8 mouse cellular contexts compared by ENCODE assay signal in genomic region chr6:113166661-113167251, GRCm38 (mm10). TPM values are rescaled to one million over a fixed set of nuclear protein-coding genes. Genes with fewer than 3 reads are reported as not detected.
DNase-seq lines count a peak whose midpoint lies in the region; ATAC-seq and TF ChIP-seq lines count a peak whose summit lies in the region.

No protein-coding gene starts in this region.

- no peaks in the 10 kb centered on the region for H3K9me3 ChIP-seq in forebrain, postnatal 0 days (ENCODE audit: low read length)

- peaks cover 15% of the 10 kb centered on the region for H3K36me3 ChIP-seq in forebrain, postnatal 0 days (ENCODE audit: insufficient read depth)
- no peaks in the 10 kb centered on the region for H3K36me3 ChIP-seq in thymus, adult 2 months (ENCODE audit: control insufficient read depth, insufficient read depth, low read length)

- H3K4me3 ChIP-seq in forebrain, postnatal 0 days (ENCODE audit: low read depth, low read length) = no peak overlapping the region
- H3K4me3 ChIP-seq in thymus, adult 2 months (ENCODE audit: control insufficient read depth, insufficient read depth, low read length) = no peak overlapping the region

- WGBS in forebrain, postnatal 0 days = 52% methylated on average over 17 of the region's 17 CpGs
- WGBS in thymus, adult 2 months = 43% methylated on average over 17 of the region's 17 CpGs

- no peak overlapping the region for H3K9ac ChIP-seq in forebrain, postnatal 0 days

- DNase-seq in ES-CJ7 (ENCODE audit: low read depth, low spot score) = peak; percentile 29
- peak; percentile 92 for DNase-seq in adrenal gland, adult 2 months
- DNase-seq in forebrain, postnatal 0 days = peak; percentile 52
- peak; percentile 77 for DNase-seq in heart, postnatal 10 days
- DNase-seq in layer of hippocampus, adult 8-10 months (ENCODE audit: low spot score in 2 of 2) = peak; percentile 53 to 57
- DNase-seq in lung, postnatal 36 days = peak; percentile 92
- peak; percentile 61 for DNase-seq in testis, postnatal 10 days (ENCODE audit: low spot score)
- DNase-seq in thymus, adult 2 months = no peak

- ATAC-seq in forebrain, postnatal 0 days = peak; percentile 69

- H3K27me3 ChIP-seq in forebrain, postnatal 0 days (ENCODE audit: insufficient read depth, low read length) = no peaks in the 10 kb centered on the region
- no peaks in the 10 kb centered on the region for H3K27me3 ChIP-seq in thymus, adult 2 months (ENCODE audit: control insufficient read depth, insufficient read depth, low read length)

- TF ChIP-seq CTCF in forebrain, postnatal 0 days (IDR thresholded peaks at IDR 0.05; ENCODE audit: low read depth) = no peak
- no peak for TF ChIP-seq CTCF in thymus, adult 2 months (IDR thresholded peaks at IDR 0.05; ENCODE audit: borderline replicate concordance, control insufficient read depth, extremely low read depth, insufficient read depth, low read length, poor library complexity)

- H3K4me2 ChIP-seq in forebrain, postnatal 0 days (ENCODE audit: low read depth) = no peak overlapping the region

- no peak overlapping the region for H3K27ac ChIP-seq in forebrain, postnatal 0 days (ENCODE audit: low read depth, low read length)
- no peak overlapping the region for H3K27ac ChIP-seq in thymus, adult 2 months (ENCODE audit: control insufficient read depth, insufficient read depth, low read length)

- intact Hi-C loops in heart, postnatal 10 days (cut with DNase I) = no loop called here

- H3K4me1 ChIP-seq in forebrain, postnatal 0 days (ENCODE audit: insufficient read depth) = no peaks in the 10 kb centered on the region
- no peaks in the 10 kb centered on the region for H3K4me1 ChIP-seq in thymus, adult 2 months (replicated peaks; ENCODE audit: control insufficient read depth, insufficient read depth, low read length)

- no peak for TF ChIP-seq POLR2A in thymus, adult 2 months (IDR thresholded peaks at IDR 0.05; ENCODE audit: control insufficient read depth, extremely low read depth, insufficient read depth, low read length, poor library complexity)

RNA-seq across cellular contexts. Expression of gene Lhfpl4, which starts 28.4 kb away (rescaled TPM):
- total RNA-seq in adrenal gland, adult 2 months (2021) = 1 to 10 TPM; 2.3 to 5.4 TPM
- 3.8 and 5.5 TPM in 2 replicates for polyA plus RNA-seq in adrenal gland, adult 2 months (2012; rRNA removed)
- total RNA-seq in forebrain, postnatal 0 days (2014; rRNA removed) = 49.6 and 64.1 TPM in 2 replicates
- polyA plus RNA-seq in forebrain, postnatal 0 days (2015; fragmentation: Nextera tagmentation; extraction: Ambion mirVana) = 26.7 and 53.5 TPM in 2 replicates
- total RNA-seq in heart, postnatal 10 days (2021) = under 1 TPM; 0.41 to 0.47 TPM
- total RNA-seq in layer of hippocampus, adult 8-10 months (2022) = 10 to 100 TPM; 71.7 to 80.9 (median 76.9) TPM
- 0.08 and 0.10 TPM in 2 replicates for polyA plus RNA-seq in thymus, adult 2 months (2012; rRNA removed)
